In the genomic region with DNA sequence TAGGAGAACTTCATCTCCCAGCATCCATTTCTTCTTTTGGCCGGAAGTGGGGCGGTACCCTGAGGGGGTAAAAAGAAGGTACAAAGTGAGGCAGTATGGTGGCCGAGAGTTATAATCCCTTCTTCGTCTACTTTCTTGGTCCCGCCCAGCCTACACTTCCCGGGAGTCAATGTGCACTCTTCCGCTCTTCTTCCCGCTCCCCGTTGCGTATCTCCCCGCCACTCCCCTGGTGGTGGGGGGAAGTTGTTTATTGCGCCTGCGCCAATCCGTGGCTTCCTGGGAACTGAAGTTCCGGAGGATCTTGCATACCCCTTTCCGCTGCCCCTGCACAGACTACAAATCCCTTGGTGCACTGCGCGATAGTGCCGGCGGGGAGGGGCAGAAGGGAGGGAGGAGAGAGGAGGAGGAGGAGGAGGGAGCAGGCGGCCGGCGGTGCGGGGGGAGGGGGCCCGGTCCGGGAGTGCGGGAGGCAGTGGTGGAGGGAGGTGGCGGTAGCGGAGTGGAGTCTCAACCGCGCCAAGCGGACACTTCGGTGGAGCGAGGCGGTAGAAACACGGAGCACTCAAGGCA, we compare ENCODE assay signal across 8 mouse cellular contexts. TPM values are rescaled to one million over a fixed set of nuclear protein-coding genes. Genes with fewer than 3 reads are reported as not detected.
DNase-seq lines count a peak whose midpoint lies in the region; ATAC-seq lines count a peak whose summit lies in the region.

A gene (plus strand): TSS at position 387 of the 570 bp plus-strand sequence.

- intact Hi-C loops in left cerebral cortex, postnatal 14 days (cut with DNase I) = no loop called here

- H3K9me3 ChIP-seq in intestine, embryonic 14.5 days (ENCODE audit: control insufficient read depth, low read length) = no peaks in the 10 kb centered on the region

- peaks cover 41% of the 10 kb centered on the region for H3K36me3 ChIP-seq in intestine, embryonic 14.5 days (ENCODE audit: control insufficient read depth, insufficient read depth, low read length)

- DNase-seq in adrenal gland, adult 18-20 months (ENCODE audit: low spot score in 2 of 2) = peak; percentile 93 to 94
- peak; percentile 98 for DNase-seq in embryo, embryonic 11 days
- DNase-seq in gastrocnemius, postnatal 25 days = peak; percentile 99
- peak; percentile 97 for DNase-seq in intestine, embryonic 14.5 days (ENCODE audit: low spot score)
- DNase-seq in left cerebral cortex, postnatal 14 days (ENCODE audit: low spot score in 2 of 2) = peak; percentile 97 to 98
- DNase-seq in mesoderm, embryonic 11.5 days (ENCODE audit: low read depth, low spot score) = peak; percentile 99
- DNase-seq in right cerebral cortex, postnatal 36 days (ENCODE audit: low spot score in 2 of 2) = peak; percentile 96 to 98
- DNase-seq in yolk sac, embryonic 10.5 days (ENCODE audit: low spot score) = peak; percentile 100

- peak within 1 kb of the TSS; percentile 57 for H3K4me2 ChIP-seq in intestine, embryonic 14.5 days (ENCODE audit: low read length)

- under 1% methylated on average over 36 of the region's 36 CpGs for WGBS in intestine, embryonic 14.5 days

- H3K4me1 ChIP-seq in intestine, embryonic 14.5 days (replicated peaks; ENCODE audit: control insufficient read depth, insufficient read depth, low read length) = peaks cover 23% of the 10 kb centered on the region

- no peaks in the 10 kb centered on the region for H3K27me3 ChIP-seq in intestine, embryonic 14.5 days (replicated peaks; ENCODE audit: control insufficient read depth, insufficient read depth, low read length)

- peak; percentile 71 for ATAC-seq in intestine, embryonic 14.5 days (replicated peaks; ENCODE audit: low FRiP score, low TSS enrichment, low read depth)

- peak within 1 kb of the TSS; percentile 88 for H3K9ac ChIP-seq in intestine, embryonic 14.5 days (ENCODE audit: low read length)

- peak within 1 kb of the TSS; percentile 98 for H3K27ac ChIP-seq in intestine, embryonic 14.5 days (ENCODE audit: low read depth)

- peak within 1 kb of the TSS; percentile 77 for H3K4me3 ChIP-seq in intestine, embryonic 14.5 days (ENCODE audit: low read depth, low read length)

RNA-seq across cellular contexts. Expression of the gene that starts here (rescaled TPM):
- 10 to 100 TPM; 51.5 to 57.5 TPM for total RNA-seq in adrenal gland, adult 18-20 months (2021)
- 10 to 100 TPM; 15.0 to 16.1 TPM for total RNA-seq in gastrocnemius, postnatal 25 days (2021)
- 37.6 and 43.9 TPM in 2 replicates for polyA plus RNA-seq in intestine, embryonic 14.5 days (2014; fragmentation: Nextera tagmentation; extraction: Ambion mirVana)
- total RNA-seq in left cerebral cortex, postnatal 14 days (2021) = 10 to 100 TPM; 39.2 to 40.2 TPM

Comparison
In these comparisons a context has a peak if more than half of its experiments do, and no peak if none do; other contexts are left out.
1. Peak in every context shown above with its lines: DNase-seq, ATAC-seq, H3K4me3 ChIP-seq and H3K27ac ChIP-seq.